Mouse (Mus musculus) CD8-positive naive resting alpha-beta T cell, adult 57 days (primary cell): Measurements from ENCODE around the gene Gm10097. TPM values are rescaled to one million over a fixed set of nuclear protein-coding genes. Genes with fewer than 3 reads are reported as not detected.

Experiments
- total RNA-seq: library from RNA; stranded (reverse); gene quantifications from one replicate; pipeline ENCODE4 v1.2.4, GENCODE M21; 2023

Gm10097 gene
- total RNA-seq: not detected

GRCm38 (mm10) chr10:5068676-5069265 is at the start of gene Gm10097:
Gm10097 (plus strand) TSS chr10:5069192.

